Mouse (Mus musculus) urinary bladder, postnatal 10 days (tissue): Measurements from ENCODE around the gene Eif4e1b.

Experiments
- DNase-seq: peaks from one replicate; pipeline ENCODE4 v3.0.0; 2022; ENCODE audit warnings: low spot score

Eif4e1b gene

GRCm38 (mm10) chr13:54803010-54803409 is 19.2 kb downstream of the Eif4e1b start:
- no peak for DNase-seq

DNA sequence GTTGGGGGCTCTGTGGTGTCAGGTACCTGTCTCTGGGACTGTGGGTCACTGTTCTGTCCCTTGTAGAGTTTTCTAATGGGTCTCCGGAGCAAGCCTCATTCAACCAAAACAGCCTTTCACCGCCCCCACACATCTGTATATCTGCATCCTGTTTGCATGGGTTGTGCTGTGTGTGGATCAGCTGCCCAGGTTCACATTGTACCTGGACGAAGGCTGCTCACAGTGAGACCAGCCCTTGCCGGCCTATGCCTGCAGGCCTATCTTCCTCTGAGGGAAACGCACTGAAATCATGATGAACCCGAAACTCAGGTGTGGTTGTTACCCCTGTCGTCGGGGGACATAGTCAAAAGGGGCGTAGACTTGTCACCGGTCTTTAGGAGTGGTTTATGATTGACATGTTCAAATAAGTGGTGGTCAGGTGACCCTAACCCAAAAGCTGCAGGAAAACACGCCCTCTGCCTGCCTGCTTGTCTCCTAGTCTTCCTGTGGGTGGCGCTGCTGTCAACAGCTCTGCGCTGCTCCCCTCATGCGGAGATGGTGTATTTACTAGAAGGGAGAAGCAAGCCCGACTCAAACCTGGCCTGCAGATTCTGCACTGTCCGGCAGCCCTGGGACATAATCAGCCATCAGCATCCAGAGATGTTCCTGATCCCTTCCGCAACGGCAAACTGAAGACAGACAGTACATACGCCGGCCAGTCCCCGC is 21.5 kb downstream of the Eif4e1b start:
- DNase-seq = no peak

GRCm38 (mm10) chr13:54806434-54806976 is 22.7 kb downstream of the Eif4e1b start:
- no peak for DNase-seq

- no peak for DNase-seq
Measured at GRCm38 (mm10) chr13:54808067-54808466, 24.3 kb downstream of the Eif4e1b start.

- no peak for DNase-seq
Measured at GRCm38 (mm10) chr13:54811476-54811875, 27.7 kb downstream of the Eif4e1b start.

- no peak for DNase-seq
Measured at GRCm38 (mm10) chr13:54813381-54813780, 29.6 kb downstream of the Eif4e1b start.

GRCm38 (mm10) chr13:54818399-54819254 is 34.8 kb downstream of the Eif4e1b start:
- DNase-seq = no peak

DNA sequence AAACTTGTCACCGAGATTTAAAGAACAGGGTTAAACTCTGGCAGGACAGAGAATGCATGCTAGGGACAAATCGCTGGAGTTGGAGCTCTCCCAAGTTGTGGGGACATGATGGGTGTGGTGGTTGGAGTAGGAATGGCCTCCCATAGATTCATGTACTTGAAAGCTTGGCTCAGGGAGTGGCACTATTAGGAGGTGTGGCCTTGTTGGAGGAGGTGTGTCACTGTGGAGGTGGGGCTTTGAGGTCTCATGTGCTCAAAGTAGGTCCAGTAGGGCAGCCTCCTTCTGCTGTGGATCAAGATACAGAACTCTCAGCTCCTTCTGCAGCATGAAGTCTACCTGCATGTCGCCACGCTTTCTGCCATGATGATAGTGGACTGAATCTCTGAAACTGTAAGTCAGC is 37.3 kb downstream of the Eif4e1b start:
- DNase-seq = no peak

GRCm38 (mm10) chr13:54821931-54822330 is 38.1 kb downstream of the Eif4e1b start:
- DNase-seq = no peak

DNA sequence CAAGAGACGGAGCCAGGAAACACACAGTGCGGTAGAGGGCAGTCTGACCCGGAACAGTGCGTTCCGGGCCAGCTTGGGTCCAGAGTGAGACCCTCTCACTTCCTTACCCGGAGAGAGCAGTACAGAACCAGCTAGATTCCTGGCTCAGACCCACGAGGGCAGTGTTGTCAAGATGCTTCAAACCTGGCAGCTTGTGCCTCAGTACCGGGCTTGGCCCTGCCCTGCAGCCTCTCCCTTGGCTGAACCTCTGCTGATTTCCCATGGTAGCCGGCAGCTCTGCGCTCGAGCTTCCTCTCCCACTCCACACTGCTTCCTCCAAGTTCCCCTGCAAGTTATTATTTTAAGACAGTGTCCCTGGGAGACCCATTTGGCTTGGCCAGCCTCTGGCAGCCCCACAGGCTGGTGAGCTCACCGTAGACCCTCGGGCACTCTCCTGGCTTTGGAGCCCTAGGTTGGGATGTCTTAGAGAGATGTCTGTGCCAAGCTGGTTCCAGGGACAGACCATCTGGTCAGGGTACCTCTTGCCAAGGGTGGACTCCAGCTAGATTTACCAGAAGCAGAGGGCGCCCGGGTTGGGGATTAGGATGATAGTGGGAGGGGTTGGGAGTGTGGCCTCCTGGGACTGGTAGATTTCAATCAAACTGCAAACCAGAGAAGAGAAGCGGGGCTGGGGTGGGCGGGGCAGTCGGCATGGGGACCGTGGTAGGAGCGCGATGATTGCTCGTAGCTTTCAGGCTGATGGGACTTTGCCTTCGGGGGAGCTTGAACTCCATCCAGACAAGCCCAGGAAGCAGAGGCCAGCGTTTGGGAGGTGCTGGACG is 40.5 kb downstream of the Eif4e1b start:
- DNase-seq = no peak

DNA sequence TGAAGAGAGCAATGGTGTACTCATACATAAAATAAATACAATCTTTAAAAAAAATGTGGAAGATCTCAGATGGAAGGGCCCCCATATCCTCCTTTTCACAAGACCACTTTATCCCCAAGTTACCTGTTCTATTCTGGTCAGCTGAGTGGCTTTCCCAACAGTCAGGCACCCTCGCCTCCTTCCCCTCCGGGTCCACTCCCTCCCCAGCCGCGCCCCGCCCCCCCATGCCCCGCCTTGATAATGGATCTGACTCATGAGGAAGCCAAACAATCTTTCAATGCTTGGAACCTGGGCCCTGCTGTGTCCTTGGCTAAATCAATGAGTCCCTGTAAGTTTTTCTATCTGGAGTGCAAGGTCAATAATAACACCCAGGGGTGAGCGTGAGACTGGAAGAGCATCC is 44.2 kb downstream of the Eif4e1b start:
- DNase-seq = no peak

GRCm38 (mm10) chr13:54828508-54828907 is 44.7 kb downstream of the Eif4e1b start:
- no peak for DNase-seq

GRCm38 (mm10) chr13:54829450-54829849 is 45.7 kb downstream of the Eif4e1b start:
- DNase-seq = no peak

- no peak for DNase-seq
Measured at GRCm38 (mm10) chr13:54836351-54837030, 52.7 kb downstream of the Eif4e1b start.

DNA sequence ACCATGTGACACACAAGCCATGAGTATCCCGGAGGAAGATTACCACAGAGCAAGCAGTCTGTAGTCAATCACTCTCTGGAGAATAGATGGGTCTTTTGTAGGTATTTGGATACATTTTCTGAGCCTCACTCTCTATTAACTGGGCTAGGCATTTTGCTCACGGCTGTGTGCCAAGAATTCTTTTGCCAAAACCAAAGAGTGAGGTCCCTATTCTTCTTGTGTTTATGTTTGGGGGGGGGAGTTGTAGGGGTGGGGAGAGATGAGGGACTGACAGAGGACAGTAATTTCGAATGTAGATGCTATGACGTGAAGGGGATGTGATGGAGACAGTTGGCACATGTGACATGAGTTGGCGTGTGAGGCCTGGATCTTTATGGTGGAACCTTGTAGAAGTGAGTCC is 53.3 kb downstream of the Eif4e1b start:
- no peak for DNase-seq

DNA sequence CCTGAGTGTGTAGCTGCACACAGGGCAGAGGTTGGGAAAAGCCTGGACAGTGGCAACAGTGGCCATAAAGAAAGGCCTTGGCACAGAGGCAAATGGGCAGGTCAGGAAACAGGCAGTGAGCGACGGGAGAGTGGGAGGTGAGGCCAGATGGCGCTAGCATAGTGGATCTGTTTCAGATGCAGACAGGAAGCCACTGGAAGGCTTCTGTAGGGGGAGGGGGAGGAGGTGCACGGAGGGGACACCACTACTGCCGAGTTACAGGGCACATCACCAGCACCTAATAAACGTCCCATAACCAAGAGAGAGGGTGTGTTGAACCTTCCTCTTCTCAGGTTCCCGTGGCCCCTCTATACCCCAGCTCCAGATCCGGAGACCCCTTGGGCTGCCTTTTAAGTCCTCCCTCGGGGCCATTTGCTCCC is 53.7 kb downstream of the Eif4e1b start:
- no peak for DNase-seq
